Mouse (Mus musculus): ENCODE measurements at regions not wholly inside any gene's neighbourhood (a gene's known extent, or its start where the extent isn't known, plus 50 kb on each side); places are given as distances from the start of the nearest gene placed in this dataset.

DNA sequence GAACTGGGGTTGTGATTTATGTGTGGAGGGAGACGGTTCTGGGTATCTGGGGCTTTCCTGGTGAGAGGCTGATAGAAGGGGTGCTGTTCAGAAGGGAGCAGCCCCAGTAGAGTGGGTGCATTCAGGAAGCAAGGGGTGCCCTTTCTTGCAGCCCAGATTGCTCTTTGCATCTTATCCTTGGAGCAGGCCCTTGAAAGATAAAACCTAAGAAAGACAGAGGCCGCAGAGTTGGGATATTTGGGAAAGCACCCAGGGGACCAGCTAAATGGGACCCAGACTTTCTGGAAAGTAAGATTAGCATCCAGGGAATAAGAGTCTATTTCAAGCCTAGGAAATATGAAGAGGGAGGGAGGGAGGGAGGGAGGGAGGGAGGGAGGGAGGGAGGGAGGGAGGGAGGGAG, 512.2 kb upstream of the Mki67 start:
- DNase-seq (ENCODE audit: low spot score in 2 of 2): no peak

DNA sequence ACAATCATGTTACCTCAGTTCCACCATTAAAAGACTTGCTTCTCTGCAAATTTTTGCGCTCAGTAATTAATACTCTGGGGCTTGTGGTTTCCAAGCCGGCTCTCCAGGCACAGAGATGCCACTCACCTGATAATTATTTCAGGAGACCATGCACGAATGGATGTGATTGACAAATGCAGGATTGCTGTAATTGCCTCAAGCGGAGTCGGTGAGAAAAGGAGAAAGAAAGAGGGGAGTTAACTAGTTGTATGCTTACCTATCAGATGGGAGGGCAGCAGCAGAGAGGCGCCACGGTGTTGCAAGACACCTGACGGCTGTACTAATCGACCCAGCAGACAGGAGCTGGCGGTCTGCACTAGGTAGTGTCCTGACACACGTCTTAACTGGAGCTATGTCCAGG, 513.4 kb upstream of the Mki67 start:
- no peak for DNase-seq (ENCODE audit: low spot score in 2 of 2)

DNA sequence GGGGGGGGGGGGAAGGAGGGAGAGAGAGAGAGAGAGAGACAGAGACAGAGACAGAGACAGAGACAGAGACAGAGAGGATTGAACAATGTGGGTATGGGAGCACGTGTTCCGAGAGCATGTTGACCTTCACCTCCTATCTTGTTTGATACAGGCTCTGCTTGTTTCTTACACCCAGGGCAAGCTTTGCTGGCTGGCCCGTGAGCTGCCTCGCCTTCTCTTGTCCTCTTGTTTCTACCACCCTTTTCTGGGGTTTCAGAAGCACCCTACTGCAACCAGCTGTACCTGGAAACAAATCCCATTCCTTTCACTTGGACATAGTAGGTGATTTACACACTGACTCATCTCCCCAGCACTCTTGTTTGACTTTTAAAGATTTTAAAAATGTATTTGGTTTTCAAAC, 516.0 kb upstream of the Mki67 start:
- no peak for DNase-seq (ENCODE audit: low spot score in 2 of 2)

DNA sequence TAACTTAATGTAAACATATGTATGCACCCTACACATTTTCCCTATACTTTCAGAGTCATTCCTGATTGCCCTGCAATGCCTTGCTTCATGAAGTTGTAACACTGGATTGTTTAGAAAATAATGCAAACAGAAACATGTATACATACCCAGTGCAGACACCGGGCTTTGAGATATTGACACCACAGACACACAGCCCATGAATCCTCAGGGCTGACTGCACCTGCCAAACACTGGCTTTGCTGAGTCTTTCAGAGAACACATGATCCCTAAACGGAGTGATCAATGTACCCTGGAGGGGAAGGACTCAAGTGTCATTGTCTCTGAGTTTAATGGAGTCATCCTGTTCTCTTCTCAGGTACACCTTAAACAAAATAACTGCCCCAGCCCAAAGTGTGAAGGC, 519.4 kb upstream of the Mki67 start:
- DNase-seq (ENCODE audit: low spot score in 2 of 2): no peak

- DNase-seq (ENCODE audit: low spot score in 2 of 2): peak in 1 of 2 experiments; percentile 3
These were observed 520.2 kb upstream of the Mki67 start for GRCm38 (mm10) chr7:136236391-136236790.

- DNase-seq (ENCODE audit: low spot score in 2 of 2): no peak
These were observed 549.5 kb upstream of the Mki67 start for GRCm38 (mm10) chr7:136265691-136266090.

DNA sequence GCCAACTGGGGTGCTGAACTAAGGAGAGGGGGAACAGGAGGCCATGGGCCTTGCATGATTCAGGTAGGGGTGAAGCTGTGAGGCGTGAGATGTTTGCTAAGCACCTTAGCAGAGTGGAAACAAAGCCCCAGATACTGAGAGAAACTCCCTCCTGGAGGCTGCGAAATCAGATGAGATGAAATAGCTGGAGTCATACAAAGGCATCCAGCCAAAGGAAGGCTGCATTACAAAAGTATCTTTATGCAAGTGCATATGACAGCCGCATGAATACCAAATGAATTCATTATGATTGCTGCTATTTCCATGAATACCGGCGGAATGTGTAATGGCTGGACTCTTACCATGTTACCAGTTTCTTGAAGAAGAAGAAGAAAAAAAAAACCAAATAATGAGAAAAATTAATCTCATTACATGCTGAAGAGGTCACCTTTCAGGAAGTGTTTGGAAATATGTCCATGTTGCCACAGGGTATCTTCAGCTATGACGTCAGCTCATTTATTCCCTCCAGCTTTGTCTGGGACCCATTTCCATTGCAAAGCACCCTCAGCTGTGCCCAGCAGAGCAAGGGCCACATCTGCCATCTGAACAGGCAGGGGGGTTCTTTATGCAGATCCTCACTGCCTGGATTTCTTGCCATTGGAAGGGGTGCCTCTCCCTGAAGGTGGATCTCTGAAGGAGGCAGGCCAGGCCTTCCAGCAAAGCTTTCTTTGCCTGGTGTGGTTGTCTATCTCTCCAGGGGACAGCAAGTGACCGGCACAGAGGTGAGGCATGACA, 551.7 kb upstream of the Mki67 start:
- no peak for DNase-seq (ENCODE audit: low spot score in 2 of 2)

- DNase-seq (ENCODE audit: low spot score in 2 of 2): no peak
These were observed 559.5 kb upstream of the Mki67 start for GRCm38 (mm10) chr7:136275651-136276050.

GRCm38 (mm10) chr7:136283770-136284169, 567.6 kb upstream of the Mki67 start:
- DNase-seq (ENCODE audit: low spot score in 2 of 2): no peak

DNA sequence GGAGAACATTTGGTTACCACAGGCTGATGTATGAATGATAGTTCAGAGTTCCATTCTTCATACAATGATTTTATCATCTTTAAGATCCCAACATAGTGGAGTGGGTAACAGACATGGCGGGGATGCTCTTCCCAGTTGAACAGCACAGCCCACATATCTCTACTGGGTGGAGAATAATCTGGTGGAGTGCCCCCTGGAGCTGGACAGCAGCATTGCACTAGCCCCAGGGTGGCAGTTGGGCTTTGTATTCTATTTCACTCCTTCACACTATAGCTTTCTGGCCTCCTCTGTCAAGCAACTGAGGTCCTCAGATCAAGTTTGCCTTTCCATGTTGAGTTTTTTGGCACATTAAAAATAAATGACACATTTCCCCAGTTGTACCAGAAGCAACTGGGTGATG, 569.4 kb upstream of the Mki67 start:
- no peak for DNase-seq (ENCODE audit: low spot score in 2 of 2)

GRCm38 (mm10) chr7:136293536-136294145, 577.5 kb upstream of the Mki67 start:
- DNase-seq (ENCODE audit: low spot score in 2 of 2): no peak

DNA sequence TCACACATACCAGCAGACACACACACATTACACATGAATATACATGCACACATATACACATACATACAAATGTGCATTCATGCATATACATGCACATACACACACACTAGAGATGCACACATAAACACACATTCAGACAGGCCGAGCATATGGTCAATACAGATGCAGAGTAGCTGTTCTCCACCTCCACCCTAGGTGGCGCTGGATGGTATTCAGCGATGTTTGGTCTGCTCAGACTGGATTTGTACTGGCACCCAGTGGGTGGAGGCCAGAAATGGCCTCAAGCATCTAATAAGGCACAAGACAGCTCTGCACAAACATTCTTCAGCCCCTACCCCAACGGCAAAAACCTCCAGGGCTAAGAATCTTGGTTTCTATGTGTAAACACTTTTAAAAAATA, 578.3 kb upstream of the Mki67 start:
- no peak for DNase-seq (ENCODE audit: low spot score in 2 of 2)

- no peak for DNase-seq (ENCODE audit: low spot score in 2 of 2)
These were observed 581.8 kb upstream of the Mki67 start for GRCm38 (mm10) chr7:136297901-136298513.

GRCm38 (mm10) chr7:136306137-136306536, 588.3 kb upstream of the Mgmt start:
- DNase-seq (ENCODE audit: low spot score in 2 of 2): no peak

DNA sequence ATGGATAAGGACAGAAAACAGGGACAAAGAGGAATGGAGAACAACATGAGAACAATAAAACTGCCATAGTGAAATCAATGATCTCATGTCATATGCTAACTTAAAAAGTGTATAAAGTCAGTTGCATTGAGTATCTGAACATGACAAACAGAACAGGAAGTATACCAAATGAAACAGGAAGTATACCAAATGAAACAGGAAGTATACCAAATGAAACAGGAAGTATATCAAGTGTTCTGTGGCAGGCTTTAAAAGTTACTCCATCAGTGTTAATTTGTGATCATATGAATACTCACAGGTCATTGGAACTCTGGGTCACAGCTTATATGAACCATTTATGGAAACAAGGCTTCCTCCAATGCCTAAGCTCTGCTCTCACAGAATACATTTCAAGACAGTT, 585.6 kb upstream of the Mgmt start:
- no peak for DNase-seq (ENCODE audit: low spot score in 2 of 2)

DNA sequence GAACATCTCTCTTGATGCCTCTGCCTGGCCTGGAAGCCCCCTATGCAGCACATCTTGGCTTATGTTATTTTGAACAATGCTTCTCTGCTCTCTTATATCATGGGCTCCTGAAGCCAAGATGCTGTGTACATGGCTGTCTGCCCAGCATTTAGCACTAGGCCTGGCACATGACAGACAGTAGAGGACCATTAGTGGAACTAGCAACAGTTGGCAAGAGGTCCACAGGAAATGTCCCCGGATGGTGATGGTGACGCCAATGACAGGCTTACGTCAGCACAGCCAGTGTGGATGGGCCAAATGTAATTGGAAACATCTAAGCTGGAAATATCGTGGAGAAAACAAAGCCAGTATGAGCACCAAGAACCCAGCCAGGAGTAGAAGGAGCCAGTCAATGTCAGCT, 567.1 kb upstream of the Mgmt start:
- DNase-seq (ENCODE audit: low spot score in 2 of 2): no peak

DNA sequence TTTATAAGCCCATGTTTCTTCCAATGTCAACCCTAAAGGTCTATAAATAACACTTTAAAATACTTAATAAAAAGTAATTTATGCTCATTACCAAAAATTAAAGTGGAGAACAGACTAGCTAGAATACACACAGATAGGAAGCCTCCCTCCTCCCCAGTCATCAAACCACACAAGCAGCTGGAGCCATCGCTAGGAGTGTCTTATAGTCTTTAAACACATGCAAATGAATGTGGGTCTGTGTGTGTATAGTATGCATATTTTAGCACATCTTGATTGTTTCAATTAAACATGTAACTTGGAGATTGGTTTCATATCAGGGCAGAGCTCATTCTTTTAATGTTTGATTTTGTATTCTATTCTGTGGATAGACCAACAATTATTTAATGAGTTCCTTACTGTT, 564.0 kb upstream of the Mgmt start:
- no peak for DNase-seq (ENCODE audit: low spot score in 2 of 2)

- DNase-seq (ENCODE audit: low spot score in 2 of 2): no peak
These were observed 561.6 kb upstream of the Mgmt start for GRCm38 (mm10) chr7:136332805-136333204.

DNA sequence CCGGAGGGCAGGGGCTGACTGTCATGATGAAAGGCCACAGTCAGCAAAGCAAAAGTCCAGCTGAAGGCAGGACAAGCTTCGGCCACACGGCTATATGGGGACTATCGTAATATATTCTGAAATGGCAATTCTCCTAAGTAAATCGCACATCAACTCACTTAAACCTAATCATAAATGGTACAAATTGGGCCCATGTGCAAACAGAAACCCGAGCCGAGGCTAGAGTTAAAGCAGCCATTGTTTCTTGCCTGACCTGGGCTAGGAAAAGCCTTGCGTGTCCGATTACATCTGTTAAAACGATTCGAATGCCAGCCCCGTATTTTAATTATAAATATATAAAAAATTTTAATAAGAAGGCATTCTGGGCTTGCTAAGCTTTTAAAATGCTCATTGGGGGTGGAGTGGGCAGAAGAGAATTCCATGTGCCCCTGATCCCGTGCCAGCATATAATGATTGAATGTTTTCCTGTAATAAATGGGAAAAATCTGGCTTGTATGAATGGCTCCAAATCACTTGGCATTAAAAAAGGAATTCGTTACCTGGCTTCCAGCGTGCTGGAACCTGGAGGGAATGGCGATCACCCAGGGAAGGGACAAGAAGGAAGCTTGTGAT, 552.7 kb upstream of the Mgmt start:
- peak; percentile 10 to 20 for DNase-seq (ENCODE audit: low spot score in 2 of 2)

DNA sequence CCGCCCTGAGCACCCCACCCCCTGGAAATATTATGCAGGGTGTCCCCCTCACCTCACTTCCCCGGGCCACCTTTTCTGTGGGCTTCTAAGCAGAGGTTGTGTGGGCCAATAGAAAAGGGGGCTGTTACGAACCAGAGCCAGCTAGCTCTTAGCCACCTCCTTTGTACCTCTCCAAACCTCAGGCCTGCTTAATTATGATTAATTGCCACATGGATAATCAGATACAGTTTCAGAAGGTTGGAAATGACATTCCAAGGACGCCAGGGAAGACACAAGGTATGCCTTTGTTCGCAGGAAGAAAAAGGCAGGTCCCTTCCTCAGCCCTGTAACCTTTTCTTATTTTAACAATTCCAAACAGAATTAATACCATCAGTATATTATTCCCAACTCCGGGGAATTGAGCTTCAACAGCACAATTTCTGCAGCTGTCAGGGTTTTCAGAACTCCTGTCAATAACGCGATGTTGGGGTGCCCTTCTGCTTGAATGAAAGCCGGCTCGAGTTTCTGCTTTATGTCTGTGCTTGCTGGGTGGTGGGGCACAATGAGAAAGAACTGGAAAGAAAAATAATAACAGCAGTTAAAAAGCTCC, 552.1 kb upstream of the Mgmt start:
- DNase-seq (ENCODE audit: low spot score in 2 of 2): peak in 1 of 2 experiments; percentile 6

DNA sequence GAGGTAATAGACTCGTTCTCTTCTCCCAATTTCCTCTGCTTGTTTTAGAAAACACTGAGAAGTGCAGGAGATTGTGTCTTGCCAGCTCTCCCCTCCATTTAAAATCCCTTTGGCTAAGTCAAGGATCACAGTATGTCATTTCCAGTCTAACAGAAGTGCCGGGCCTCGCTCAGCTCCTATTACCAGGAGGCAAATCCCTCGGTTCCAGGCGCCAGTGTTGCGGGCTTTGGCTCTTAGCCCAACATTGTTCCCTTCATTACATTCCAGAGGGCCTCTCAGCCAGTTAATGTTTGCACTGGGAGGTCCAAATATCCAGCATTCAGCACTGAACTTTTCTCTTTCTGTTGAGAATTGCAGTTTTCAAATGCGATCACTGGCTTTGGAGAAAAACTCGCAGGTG, 551.6 kb upstream of the Mgmt start:
- DNase-seq (ENCODE audit: low spot score in 2 of 2): peak; percentile 30 to 35

DNA sequence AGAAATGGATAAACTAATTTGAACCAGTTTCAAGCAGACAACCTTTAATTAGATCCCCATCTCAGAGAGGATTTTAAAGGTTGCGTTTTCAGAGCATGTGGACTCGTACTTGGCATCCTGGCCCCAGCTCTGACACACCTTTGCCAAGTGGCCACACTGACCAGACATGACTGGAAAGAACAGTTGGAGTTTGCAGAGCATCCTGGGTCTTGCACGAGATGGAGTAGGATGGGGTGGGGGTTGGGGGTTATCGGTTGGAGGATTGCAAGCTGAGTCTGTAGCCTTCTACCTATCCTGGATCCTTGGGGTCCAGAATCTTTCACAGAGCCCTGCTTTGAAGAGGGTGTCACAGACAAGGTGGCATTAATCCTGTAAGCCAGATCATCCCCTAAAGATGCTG, 550.9 kb upstream of the Mgmt start:
- no peak for DNase-seq (ENCODE audit: low spot score in 2 of 2)
